Mouse (Mus musculus): Measurements from ENCODE around the gene Txndc16. TPM values are rescaled to one million over a fixed set of nuclear protein-coding genes. Genes with fewer than 3 reads are reported as not detected.
A peak's percentile ranks its signal among the peaks of the same experiment; 100 is the strongest.

The Txndc16 gene
- 17.8 and 28.7 TPM in 2 replicates for total RNA-seq (2017)

DNA sequence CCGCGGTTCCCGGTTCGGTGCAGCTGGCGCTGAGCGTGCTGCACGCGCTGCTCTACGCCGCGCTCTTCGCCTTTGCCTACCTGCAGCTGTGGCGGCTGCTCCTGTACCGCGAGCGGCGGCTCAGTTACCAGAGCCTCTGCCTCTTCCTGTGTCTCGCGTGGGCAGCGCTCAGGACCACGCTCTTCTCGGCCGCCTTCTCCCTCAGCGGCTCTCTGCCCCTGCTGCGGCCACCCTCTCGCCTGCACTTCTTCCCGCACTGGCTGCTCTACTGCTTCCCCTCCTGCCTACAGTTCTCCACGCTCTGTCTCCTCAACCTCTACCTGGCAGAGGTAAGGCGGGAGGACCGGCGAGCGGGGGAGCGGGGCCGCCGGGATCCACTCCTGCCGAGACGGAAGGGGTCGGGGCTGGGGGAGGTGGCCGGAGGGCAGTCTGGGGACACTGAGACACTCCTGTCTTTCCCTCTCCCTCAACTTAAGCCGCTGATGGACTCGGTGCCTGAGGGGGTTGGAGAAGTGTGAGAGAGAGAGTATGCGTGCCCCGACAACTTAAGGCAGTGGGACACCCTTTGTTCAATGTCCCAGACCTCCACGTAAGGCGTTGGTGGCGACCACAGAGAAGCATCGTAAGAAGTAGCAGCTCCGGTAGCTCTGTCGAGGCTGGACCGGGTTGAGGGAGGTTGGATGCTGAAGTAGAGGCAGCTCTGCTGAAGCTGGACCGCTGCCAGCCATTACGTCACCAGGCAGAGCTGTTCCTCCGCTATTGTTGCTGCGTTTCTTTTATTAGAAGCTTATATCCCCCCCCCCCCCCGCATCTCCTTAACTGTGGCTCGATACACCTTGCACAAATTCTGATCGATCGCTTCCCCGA is at the start of gene Txndc16:
Gene Txndc16 (minus strand): TSS at position 239 of the 867 bp plus-strand sequence.
- ATAC-seq (replicated peaks in 1 of 2; ENCODE audit: insufficient read depth in 1 of 2, low FRiP score in 2 of 2, low TSS enrichment in 1 of 2, low read depth in 1 of 2, poor library complexity in 2 of 2, severe bottlenecking in 2 of 2) = peak in 1 of 2 experiments; percentile 12; a peak in 1 of 4 replicates

DNA sequence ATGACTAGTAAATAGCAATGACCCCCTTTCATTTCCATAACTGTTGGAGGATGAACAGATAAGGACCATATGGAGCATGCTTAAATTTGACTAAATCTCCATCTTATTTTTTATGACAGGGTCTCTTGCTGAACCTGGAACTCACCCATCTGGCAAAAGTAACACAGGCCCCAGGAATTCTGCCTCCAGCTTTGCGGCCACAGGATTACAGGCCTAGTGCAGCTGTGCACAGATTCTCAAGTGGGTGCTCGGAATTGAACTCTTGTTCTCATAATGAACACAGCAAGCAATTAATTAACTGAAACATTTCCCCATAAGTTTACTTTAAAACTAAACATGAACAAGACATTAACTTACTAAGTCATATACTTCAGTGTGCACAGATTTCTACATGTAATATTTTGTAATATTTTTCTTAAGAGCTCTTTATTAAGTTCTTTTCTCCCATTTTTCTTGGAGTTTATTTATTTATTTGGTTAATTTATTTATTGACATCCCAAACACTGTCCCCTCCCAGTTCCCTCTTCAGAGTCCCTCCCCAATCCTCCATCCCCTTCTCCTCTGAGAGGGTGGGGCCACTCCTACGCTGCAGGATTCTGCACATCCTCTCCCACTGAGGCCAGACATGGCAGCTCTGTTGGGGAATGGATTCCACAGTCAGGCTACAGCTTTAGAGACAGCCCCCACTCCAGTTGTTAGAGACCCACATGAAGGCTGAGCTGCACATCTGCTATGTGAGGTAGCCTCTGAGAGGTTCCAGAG is 43.9 kb upstream of the Txndc16 start:
- no peak for ATAC-seq (replicated peaks in 1 of 2; ENCODE audit: insufficient read depth in 1 of 2, low FRiP score in 2 of 2, low TSS enrichment in 1 of 2, low read depth in 1 of 2, poor library complexity in 2 of 2, severe bottlenecking in 2 of 2)

DNA sequence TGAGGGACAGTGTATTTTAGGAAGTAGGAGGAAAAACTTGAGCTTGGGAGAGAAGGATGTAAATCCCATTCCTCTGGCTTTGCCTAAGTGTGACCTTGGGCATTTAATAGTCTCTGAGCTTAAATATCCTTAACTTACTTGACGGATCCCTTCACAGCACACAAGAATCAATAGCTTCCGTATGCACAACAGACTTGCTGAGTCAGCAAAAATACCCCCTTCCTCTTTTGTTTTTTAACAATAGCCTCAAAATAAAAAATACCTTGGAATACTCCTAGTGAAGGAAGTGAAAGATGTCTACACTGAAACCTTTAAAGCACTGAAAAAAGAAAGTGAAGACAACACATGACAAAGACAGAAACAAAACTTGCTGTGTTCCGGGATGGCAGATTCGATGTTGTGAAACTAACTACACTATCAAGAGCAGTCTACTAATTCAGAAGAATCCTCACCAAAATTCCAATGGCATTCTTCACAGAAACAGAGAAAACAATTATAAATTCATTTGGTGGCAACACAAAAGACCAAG is 31.5 kb upstream of the Txndc16 start:
- ATAC-seq (replicated peaks in 1 of 2; ENCODE audit: insufficient read depth in 1 of 2, low FRiP score in 2 of 2, low TSS enrichment in 1 of 2, low read depth in 1 of 2, poor library complexity in 2 of 2, severe bottlenecking in 2 of 2) = no peak

DNA sequence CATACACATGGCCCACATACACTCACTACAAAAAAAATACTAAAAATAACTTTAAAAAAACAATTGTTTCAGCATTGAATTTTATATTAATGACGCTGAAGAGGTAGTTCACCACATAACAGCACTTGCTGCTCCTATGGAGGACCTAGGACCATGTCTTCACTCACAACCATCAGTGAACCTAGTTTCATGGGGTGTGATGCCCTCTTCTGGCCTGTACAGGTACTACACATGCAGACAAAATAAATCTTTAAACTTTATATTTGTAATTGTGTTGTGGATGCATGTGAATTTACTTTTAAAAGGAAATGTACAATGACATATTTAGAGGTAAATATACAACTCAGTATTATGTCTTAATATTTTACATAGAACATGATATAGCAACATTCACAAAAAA is 21.5 kb upstream of the Txndc16 start:
- no peak for ATAC-seq (replicated peaks in 1 of 2; ENCODE audit: insufficient read depth in 1 of 2, low FRiP score in 2 of 2, low TSS enrichment in 1 of 2, low read depth in 1 of 2, poor library complexity in 2 of 2, severe bottlenecking in 2 of 2)

DNA sequence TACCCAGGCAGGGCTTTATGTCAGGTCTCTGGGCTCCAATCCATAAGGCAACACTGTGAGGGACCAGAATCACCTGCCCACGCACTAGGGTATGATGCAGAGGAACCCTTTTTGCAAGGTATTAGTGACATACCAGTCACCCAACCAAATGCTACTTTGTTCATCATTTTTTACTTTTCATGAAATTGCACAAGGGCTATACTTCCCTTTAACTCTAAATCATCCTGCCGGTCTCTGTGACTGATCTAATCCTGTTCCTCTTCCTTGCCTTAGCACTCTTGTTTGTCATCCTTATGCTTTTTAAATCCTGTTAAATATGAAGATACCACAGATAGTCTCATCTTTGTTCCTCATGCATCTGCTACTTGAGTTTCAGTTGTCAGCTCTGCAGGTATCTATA is 18.9 kb upstream of the Txndc16 start:
- peak in 1 of 2 experiments; percentile 29; a peak in 1 of 4 replicates for ATAC-seq (replicated peaks in 1 of 2; ENCODE audit: insufficient read depth in 1 of 2, low FRiP score in 2 of 2, low TSS enrichment in 1 of 2, low read depth in 1 of 2, poor library complexity in 2 of 2, severe bottlenecking in 2 of 2)

DNA sequence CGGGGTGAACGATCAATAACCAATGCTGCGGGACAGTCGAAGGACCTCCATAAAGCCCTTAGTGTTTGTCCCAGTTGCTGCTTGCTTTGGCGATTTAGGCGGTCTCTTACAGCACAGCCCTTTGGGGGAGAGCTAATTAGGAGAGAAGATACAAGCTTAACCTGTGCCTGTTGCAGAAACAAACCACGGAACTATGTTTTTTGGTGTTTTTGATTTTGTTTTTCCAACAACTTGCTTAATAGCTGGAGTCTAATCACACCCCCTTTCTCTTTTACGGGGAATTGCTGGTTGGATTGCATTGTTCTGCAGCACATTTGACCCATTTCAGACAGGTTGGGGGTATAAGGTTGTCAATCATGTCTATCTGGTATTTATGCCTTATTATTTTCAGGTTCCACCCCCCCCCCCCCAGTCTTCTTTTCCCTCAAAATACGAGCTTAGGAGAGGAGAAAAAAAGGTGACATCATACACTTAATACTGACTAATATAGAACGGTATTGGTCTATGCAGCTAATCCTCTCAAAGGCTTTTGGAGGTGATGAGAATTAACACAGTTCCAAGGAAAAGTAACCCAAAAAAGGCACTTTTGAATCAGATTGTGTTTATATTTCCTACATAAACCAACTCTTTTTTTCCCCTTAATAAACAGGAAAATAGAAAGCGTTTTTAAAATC is 966 bp upstream of the Txndc16 start:
- ATAC-seq (replicated peaks in 1 of 2; ENCODE audit: insufficient read depth in 1 of 2, low FRiP score in 2 of 2, low TSS enrichment in 1 of 2, low read depth in 1 of 2, poor library complexity in 2 of 2, severe bottlenecking in 2 of 2) = no peak

DNA sequence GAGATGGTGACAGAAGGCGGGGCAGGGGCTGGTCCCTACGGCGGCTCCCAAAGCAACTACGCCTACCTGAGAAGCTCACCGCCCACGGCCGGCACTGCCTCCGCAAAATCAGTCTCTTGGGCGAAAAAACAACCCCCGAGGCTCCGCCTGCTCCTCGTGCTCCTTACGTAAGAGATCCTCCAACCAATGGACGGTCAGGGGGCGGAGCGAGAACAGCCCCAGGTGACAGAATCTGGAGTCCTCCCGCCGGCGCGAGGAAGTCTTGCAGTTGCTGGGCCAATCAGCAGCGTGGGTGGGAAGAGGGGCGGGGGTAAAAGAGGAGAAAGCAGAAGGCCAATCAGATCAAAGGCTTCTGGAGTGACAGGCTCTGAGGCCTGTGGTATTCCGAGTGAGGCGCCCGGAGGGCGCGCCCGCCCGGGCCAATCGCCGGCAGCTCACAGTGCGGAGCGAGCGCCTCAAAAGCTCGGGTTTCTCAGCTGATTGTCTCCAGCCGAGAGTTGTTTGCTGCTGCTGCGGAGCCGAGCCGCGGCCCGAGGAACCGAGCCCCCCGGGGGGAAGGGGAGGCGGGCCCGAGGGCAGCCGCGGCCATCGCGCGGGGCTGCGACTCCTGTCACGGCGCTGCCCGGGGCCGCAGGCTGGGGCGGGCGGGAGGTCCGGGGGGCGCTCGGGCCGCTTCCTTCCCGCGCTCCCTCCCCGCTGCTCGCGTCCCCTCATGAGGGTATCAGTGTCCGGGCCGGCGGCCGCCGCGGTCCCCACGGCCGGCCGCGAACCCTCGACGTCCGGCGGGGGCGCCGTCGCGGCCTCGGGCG is 643 bp downstream of the Txndc16 start, which contains the start of gene Gpr137c:
Gene Gpr137c (plus strand): TSS at position 437 of the 809 bp plus-strand sequence.
- peak; percentile 97 for ATAC-seq (replicated peaks in 1 of 2; ENCODE audit: insufficient read depth in 1 of 2, low FRiP score in 2 of 2, low TSS enrichment in 1 of 2, low read depth in 1 of 2, poor library complexity in 2 of 2, severe bottlenecking in 2 of 2)

DNA sequence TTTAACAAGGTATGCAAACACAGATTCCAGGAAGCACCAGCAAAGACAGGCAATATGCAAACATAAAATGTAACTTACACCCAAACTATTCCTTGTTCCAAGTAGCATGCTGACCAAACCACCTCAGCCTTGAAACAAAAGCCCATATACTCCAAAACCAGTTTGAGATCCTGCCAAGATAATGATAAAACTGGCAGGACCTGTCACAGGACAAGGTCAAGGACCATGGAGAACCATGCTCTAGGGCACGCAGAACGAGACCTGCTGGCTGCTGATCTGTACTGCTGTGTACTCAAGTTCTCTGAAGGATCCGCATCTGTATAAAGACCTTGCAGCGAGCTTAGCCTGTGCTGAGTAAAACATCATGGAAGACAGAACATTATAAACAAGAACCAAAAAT is 2.4 kb downstream of the Txndc16 start:
- ATAC-seq (replicated peaks in 1 of 2; ENCODE audit: insufficient read depth in 1 of 2, low FRiP score in 2 of 2, low TSS enrichment in 1 of 2, low read depth in 1 of 2, poor library complexity in 2 of 2, severe bottlenecking in 2 of 2) = no peak

DNA sequence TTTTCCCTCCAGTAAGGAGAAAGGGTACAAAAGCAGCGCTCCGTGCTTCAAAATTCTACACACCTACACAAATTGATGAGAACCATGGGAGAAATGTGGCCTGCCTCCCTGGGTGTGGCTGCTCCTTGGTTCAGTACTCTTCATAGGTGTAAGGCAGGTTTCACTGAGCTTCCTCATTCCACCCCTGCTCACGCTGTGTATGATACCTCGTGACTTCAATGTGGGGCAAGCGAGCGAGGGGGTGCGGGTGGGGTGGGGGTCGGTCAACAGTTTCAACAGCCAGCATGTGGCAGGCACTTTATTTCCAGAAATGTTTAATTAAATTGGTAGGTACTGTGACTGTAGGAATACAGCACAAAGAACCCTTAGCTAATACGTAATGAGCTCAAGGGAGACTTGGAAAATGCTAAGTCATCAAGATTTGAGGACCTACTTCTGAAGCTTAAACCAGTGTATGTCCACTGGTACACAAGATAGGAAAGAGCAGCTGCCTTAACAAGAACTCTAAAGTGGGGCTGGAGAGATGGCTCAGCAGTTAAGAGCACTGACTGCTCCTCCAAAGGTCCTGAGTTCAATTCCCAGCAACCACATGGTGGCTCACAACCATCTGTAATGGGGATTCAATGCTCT is 3.3 kb downstream of the Txndc16 start:
- ATAC-seq (replicated peaks in 1 of 2; ENCODE audit: insufficient read depth in 1 of 2, low FRiP score in 2 of 2, low TSS enrichment in 1 of 2, low read depth in 1 of 2, poor library complexity in 2 of 2, severe bottlenecking in 2 of 2) = no peak

DNA sequence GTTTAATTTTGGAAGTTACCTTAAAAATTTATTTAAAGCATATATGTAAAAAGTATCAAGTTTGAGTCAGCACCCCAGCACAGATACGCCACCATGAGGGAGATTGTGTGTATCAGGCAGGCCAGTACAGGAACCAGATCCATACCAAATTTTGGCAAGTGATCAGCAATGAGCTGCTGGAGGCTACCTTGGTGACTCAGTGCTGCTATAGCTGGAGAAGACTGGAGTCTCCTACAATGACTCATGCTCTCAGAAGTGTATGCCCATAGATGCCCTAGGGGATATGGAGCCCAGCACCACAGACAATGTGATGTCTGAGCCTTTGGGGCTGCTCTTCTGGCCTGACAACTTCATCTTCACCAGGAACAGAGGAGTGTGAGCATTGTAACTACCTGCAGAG is 8.7 kb downstream of the Txndc16 start:
- ATAC-seq (replicated peaks in 1 of 2; ENCODE audit: insufficient read depth in 1 of 2, low FRiP score in 2 of 2, low TSS enrichment in 1 of 2, low read depth in 1 of 2, poor library complexity in 2 of 2, severe bottlenecking in 2 of 2) = no peak

DNA sequence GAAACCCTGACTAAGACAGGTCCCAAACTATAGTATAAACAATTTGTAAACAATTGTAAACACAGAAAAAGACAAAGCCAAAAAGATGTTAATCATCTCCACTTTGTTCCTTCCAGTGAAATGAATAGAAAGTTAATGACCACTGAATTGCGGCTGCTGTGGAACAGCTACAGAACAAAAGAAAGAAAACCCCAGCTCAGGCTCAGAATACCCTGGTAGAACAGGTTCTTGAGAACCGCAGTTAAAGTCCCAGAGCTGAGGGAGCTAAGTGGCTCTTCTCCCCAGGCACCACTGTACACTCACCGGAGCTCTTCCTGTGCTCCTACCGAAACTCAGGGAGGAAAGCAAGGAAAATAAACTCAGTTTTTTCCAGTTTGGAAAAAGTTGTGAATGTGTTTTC is 9.4 kb downstream of the Txndc16 start:
- ATAC-seq (replicated peaks in 1 of 2; ENCODE audit: insufficient read depth in 1 of 2, low FRiP score in 2 of 2, low TSS enrichment in 1 of 2, low read depth in 1 of 2, poor library complexity in 2 of 2, severe bottlenecking in 2 of 2) = no peak

DNA sequence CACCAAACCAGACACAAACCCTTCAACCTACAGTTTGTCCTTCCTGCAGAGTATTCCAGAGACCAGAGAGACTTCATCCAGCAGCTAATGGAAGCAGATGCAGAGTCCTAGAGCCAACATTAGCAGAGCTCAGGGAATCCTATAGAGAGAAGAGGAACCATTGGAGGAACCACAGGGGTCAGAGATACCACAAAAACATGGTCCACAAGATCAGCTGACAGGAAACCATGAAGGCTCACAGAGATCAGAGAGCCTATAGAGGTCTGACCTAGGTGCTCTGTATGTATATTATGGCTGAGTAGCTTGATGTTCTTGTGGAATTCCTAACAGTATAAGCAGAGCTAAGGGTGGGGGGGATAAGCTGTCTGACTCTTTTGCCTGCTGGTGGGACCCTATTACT is 19.5 kb downstream of the Txndc16 start:
- ATAC-seq (replicated peaks in 1 of 2; ENCODE audit: insufficient read depth in 1 of 2, low FRiP score in 2 of 2, low TSS enrichment in 1 of 2, low read depth in 1 of 2, poor library complexity in 2 of 2, severe bottlenecking in 2 of 2) = 0 out of 4 replicates have a peak, but pooled peaks have one; percentile 12 to 32

DNA sequence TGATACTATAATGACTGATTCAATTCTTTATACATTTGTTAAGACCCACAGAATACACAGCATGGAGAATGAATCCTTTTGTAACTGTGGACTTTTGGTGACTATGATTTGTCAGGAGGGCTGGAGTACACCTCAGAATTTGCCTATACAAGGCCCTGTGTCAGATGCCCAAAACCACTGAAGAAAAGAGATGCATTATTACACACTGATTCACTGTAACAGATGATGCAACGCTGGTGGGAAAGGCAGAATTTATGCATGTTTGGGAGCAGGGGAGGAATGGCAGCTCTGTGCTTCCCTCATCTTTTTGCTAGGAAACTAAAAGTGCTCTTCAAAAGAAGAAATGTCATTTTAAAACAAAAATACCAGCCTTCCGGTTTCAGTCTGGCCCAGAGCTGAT is 29.1 kb downstream of the Txndc16 start:
- ATAC-seq (replicated peaks in 1 of 2; ENCODE audit: insufficient read depth in 1 of 2, low FRiP score in 2 of 2, low TSS enrichment in 1 of 2, low read depth in 1 of 2, poor library complexity in 2 of 2, severe bottlenecking in 2 of 2) = no peak

DNA sequence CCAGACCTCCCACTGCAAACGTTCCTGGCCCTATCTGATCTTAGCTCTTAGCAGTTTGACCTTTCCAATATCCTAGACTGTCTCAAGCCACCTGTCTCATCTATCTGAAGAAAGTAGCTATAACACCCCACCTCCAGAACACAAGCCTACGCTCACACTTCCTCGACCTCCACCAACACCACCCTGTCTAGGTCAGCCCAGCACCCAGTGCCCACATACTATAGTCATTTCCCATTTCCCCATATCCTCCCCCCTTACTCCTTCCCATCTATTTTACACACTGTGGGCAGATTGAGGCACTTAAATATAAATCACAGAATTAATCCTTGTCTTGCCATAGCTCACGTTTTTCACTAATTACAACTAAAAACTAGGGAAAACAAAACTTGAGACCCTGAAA is 38.5 kb downstream of the Txndc16 start:
- ATAC-seq (replicated peaks in 1 of 2; ENCODE audit: insufficient read depth in 1 of 2, low FRiP score in 2 of 2, low TSS enrichment in 1 of 2, low read depth in 1 of 2, poor library complexity in 2 of 2, severe bottlenecking in 2 of 2) = no peak

DNA sequence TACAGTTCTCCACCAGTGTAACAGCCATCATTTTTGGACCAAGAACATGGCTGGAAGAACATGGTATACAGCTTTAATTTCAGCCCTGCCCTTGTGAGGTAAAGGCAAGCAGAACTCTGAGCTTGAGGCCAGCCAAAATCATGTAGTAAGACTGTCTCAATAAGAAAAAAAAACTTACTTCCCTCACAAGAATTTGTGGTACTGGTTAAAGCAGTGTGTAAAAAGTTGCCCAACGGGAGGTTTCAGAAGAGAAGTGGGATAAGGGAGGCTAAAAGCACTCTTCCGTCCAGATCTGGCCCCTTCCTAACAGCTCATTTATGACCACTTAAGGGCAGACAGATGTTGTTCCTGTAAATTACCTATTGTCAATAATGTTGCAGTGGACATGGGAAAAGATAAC is 40.5 kb downstream of the Txndc16 start:
- ATAC-seq (replicated peaks in 1 of 2; ENCODE audit: insufficient read depth in 1 of 2, low FRiP score in 2 of 2, low TSS enrichment in 1 of 2, low read depth in 1 of 2, poor library complexity in 2 of 2, severe bottlenecking in 2 of 2) = peak; percentile 17 to 36; a peak in 3 of 4 replicates

DNA sequence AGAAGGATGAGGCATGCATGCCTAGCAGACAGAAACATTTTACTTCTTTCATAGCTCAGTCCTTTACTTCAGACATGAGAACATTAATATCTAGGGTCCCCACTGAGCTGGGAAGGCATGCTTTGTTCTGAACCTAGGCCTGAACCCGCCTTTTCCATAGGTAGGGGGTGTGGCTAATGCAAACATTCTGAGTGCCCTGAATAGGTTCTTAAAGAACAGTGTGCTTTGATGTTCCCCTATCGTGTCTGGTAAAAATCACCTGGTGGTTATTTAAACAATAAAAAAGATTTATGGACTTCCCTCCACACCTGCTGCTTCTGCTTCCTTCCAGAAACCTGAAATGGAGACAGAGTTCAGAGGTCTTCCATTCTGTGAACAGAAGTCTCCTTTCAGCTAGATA is 40.9 kb downstream of the Txndc16 start:
- no peak for ATAC-seq (replicated peaks in 1 of 2; ENCODE audit: insufficient read depth in 1 of 2, low FRiP score in 2 of 2, low TSS enrichment in 1 of 2, low read depth in 1 of 2, poor library complexity in 2 of 2, severe bottlenecking in 2 of 2)

Measured in hematopoietic stem cell, adult 5-6 weeks (primary cell).